Mouse (Mus musculus) hindbrain, embryonic 11.5 days (tissue): Measurements from ENCODE around the gene Myo1c. TPM values are rescaled to one million over a fixed set of nuclear protein-coding genes. Genes with fewer than 3 reads are reported as not detected.

Experiments used
- ATAC-seq: fragments of 200-750 bp; cut with Nextera tagmentation; 2 replicates; pipeline ENCODE4 v1.8.0; 2017; ENCODE audit warnings: mild to moderate bottlenecking, moderate TSS enrichment, moderate library complexity; ENCODE audit not compliant: low FRiP score
- DNase-seq: peaks from one replicate; pipeline ENCODE4 v3.0.0-alpha.2; 2015; ENCODE audit warnings: low spot score
- H3K27ac ChIP-seq: fragments of 300-500 bp; sonication (generic); 2 replicates; pipeline ENCODE4 v1.5.1; 2014; ENCODE audit warnings: mild to moderate bottlenecking, low read depth, low read length
- H3K27me3 ChIP-seq: fragments of 300-500 bp; sonication (generic); 2 replicates; pipeline ENCODE4 v1.6.1; 2014; ENCODE audit warnings: mild to moderate bottlenecking, low read length, moderate library complexity, mixed read lengths; ENCODE audit not compliant: control insufficient read depth, insufficient read depth
- H3K36me3 ChIP-seq: fragments of 300-500 bp; sonication (generic); 2 replicates; pipeline ENCODE4 v1.6.1; 2014; ENCODE audit warnings: mild to moderate bottlenecking, low read length, moderate library complexity, mixed read lengths; ENCODE audit not compliant: control insufficient read depth, insufficient read depth
- H3K4me1 ChIP-seq: fragments of 300-500 bp; sonication (generic); replicated peaks from 2 replicates; pipeline ENCODE4 v1.6.1; 2014; ENCODE audit warnings: low read length, mixed read lengths; ENCODE audit not compliant: control insufficient read depth, insufficient read depth
- H3K4me2 ChIP-seq: fragments of 300-500 bp; sonication (generic); replicated peaks from 2 replicates; pipeline ENCODE4 v1.6.1; 2014; ENCODE audit warnings: mild to moderate bottlenecking, low read depth, low read length
- H3K4me3 ChIP-seq: fragments of 300-500 bp; sonication (generic); 2 replicates; pipeline ENCODE4 v1.5.1; 2014; ENCODE audit warnings: low read depth, low read length
- H3K9ac ChIP-seq: fragments of 300-500 bp; sonication (generic); 2 replicates; pipeline ENCODE4 v1.6.1; 2014; ENCODE audit warnings: low read depth, low read length
- H3K9me3 ChIP-seq: fragments of 300-500 bp; sonication (generic); 2 replicates; pipeline ENCODE4 v1.6.1; 2016; ENCODE audit warnings: low read length; ENCODE audit not compliant: control insufficient read depth
- whole genome bisulfite sequencing: fragments of 180-500 bp; shearing (Covaris S2); extraction: QIAGEN DNeasy Blood & Tissue Kit; methylation state at CpG from one replicate; pipeline ENCODE4 v1.1.7; 2014; 5-methylcytosine and 5-hydroxymethylcytosine counted together
- polyA plus RNA-seq: library from polyadenylated mRNA; unstranded; fragments of >200 nt; fragmentation: Nextera tagmentation; extraction: Ambion mirVana; gene quantifications from 2 replicates; pipeline ENCODE4 v1.2.1, GENCODE M21; 2014

The Myo1c gene
- polyA plus RNA-seq, 1 experiment from 2014 or later, result 9.9 TPM

DNA sequence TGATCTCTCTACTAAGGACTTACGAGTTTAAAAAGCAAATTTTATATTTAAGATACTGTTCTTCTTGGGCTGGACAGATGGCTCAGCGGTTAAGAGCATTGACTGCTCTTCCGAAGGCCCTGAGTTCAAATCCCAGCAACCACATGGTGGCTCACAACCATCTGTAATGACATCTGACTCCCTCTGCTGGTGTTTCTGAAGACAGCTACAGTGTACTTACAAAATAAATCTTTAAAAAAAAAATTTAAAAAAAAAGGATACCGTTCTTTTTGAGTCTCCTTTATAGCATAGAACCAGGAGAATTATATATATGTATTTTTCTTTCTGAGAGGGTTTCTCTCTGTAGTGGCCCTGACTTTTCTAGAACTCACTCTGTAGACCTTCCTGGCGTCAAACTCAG is 50.3 kb downstream of the Myo1c start:
- Histone ChIP-seq H3K27me3 (no peaks in the 10 kb centered on the region), H3K4me3 (no peak overlapping the region), H3K36me3 (peaks cover 17% of the 10 kb centered on the region), H3K4me1 (no peaks in the 10 kb centered on the region), H3K9me3 (no peaks in the 10 kb centered on the region), H3K9ac (no peak overlapping the region), H3K27ac (no peak overlapping the region), H3K4me2 (no peak overlapping the region)
- no peak for ATAC-seq
- WGBS, result 94% methylated on average over 5 of the region's 5 CpGs
- no peak for DNase-seq

DNA sequence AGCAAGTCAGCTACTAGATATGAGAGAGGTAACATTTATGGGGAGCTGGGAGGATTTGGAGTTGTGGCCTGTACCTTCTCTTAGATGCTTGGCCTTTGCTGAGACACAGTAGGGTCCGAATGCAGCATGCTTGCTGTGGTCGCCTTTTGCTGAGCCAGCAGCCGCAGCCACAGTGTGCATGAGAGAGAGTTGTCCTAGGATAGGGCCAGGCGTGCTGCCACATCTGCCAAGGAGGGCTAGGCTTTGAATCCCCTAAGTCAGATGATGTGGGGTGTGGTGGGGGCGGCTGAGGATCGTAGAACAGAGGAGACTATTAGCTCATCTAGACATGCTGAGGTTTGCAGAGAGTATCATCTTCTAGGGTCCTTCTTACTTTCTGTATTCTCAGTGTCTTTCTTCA is 52.5 kb downstream of the Myo1c start:
- 94% methylated on average over 6 of the region's 6 CpGs for WGBS
- no peak overlapping the region for H3K4me3 ChIP-seq
- ATAC-seq (no peak), DNase-seq (no peak)
- H3K27me3 ChIP-seq, result no peaks in the 10 kb centered on the region
- peaks cover 18% of the 10 kb centered on the region for H3K36me3 ChIP-seq
- H3K4me2 ChIP-seq, result no peak overlapping the region
- H3K4me1 ChIP-seq, result no peaks in the 10 kb centered on the region
- no peaks in the 10 kb centered on the region for H3K9me3 ChIP-seq
- H3K27ac ChIP-seq, result no peak overlapping the region
- no peak overlapping the region for H3K9ac ChIP-seq

DNA sequence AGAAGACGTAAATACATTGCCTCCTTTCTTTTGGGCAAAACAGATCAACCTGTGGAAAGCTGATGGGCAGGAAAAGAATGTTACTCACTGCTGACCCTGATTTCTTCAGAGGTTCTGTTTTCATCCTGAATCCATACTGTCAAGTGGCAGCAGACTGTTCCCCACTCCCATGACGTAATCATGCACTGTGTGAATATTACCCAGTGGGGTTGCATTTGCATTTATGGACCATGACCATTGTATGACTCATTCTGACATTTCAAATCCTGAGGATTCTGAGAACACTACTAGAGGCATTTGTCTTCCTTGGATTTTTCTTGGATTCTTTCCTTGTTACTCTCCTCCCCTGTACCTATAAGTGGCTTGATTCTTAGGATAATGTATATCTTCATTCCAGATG is 53.4 kb downstream of the Myo1c start:
- WGBS, result 95% methylated on average over 2 of the region's 2 CpGs
- no peaks in the 10 kb centered on the region for H3K4me1 ChIP-seq
- DNase-seq (no peak), ATAC-seq (no peak)
- peaks cover 14% of the 10 kb centered on the region for H3K36me3 ChIP-seq
- H3K9me3 ChIP-seq, result no peaks in the 10 kb centered on the region
- H3K9ac ChIP-seq, result no peak overlapping the region
- H3K27me3 ChIP-seq, result no peaks in the 10 kb centered on the region
- no peak overlapping the region for H3K27ac ChIP-seq
- no peak overlapping the region for H3K4me3 ChIP-seq
- no peak overlapping the region for H3K4me2 ChIP-seq

DNA sequence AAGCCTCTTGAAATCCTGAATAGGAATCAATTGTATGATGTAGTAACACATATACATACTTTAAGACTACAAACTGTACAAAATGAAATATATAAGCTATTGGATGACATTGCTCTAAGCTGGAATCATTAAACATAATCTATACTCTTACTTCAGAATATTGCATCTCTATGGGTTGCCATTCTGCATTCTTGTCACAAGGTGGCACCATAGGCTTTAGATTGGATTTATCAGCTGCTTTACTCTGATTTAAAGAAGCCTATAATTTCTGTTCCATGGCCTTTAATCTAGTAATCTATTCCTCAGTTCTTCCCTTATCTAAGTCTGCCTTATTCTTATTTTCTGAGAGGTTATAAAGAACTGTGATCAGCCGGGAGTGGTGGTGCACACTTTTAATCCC is 63.6 kb downstream of the Myo1c start:
- no peak overlapping the region for H3K27ac ChIP-seq
- ATAC-seq (no peak), DNase-seq (no peak)
- no peaks in the 10 kb centered on the region for H3K36me3 ChIP-seq
- H3K4me2 ChIP-seq, result no peak overlapping the region
- H3K27me3 ChIP-seq, result no peaks in the 10 kb centered on the region
- H3K9me3 ChIP-seq, result no peaks in the 10 kb centered on the region
- 87% methylated on average over 1 of the region's 1 CpGs for WGBS
- H3K9ac ChIP-seq, result no peak overlapping the region
- H3K4me1 ChIP-seq, result no peaks in the 10 kb centered on the region
- no peak overlapping the region for H3K4me3 ChIP-seq

DNA sequence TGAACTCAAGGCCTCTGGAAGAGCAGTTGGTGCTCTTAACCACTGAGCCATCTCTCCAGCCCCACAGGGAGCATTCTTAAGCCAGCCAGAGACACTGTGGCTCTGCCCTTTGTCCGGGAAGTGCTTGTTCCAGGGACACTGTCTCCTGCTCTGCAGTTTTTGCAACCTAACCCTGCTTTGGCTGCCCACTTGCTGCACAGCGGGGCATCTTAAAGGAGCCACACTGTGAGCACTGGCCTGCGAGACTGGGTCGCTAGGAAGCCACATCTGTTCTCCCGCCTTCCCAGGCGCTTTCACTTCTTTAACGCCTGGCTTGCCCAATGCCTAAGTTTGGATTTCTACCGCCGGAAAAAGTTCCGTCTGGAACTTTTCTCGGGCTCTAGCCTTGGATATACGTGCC is 65.3 kb downstream of the Myo1c start:
- no peak for DNase-seq
- ATAC-seq, result no peak

DNA sequence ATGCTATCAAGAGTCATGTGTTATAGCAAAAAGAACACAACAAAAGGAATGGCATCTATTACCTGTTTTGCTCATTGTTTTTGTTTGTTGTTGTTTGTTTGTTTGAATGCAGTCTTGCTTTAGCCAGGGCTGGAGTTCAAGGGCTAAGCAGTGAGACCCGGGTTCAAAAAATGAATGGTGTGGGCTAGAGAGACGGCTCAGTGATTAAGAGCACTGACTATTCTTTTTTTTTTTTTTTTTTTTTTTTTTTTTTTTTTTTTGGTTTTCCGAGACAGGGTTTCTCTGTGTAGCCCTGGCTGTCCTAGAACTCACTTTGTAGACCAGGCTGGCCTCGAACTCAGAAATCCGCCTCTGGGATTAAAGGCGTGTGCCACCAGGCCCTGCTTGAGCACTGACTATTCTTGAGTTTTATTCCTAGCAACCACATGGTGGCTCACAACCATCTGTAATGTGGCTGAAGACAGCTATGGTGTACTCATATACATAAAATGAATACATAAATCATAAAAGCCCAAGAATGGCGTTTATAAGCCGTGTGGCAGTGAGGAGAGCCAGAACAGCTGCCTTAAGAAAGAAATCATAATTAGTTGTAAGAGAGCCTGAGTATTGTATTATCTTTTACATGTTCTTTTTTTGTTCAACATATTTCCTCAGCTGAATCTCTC is 66.5 kb downstream of the Myo1c start:
- Histone ChIP-seq H3K27me3 (no peaks in the 10 kb centered on the region), H3K4me3 (no peak overlapping the region), H3K9ac (no peak overlapping the region), H3K36me3 (no peaks in the 10 kb centered on the region), H3K9me3 (no peaks in the 10 kb centered on the region), H3K4me1 (no peaks in the 10 kb centered on the region), H3K4me2 (no peak overlapping the region), H3K27ac (no peak overlapping the region)
- no peak for ATAC-seq
- WGBS, result 91% methylated on average over 8 of the region's 8 CpGs
- no peak for DNase-seq

More for the DNA sequence above, 65.3 kb downstream of the Myo1c start:
- no peaks in the 10 kb centered on the region for H3K27me3 ChIP-seq
- H3K4me3 ChIP-seq, result no peak overlapping the region
- no peaks in the 10 kb centered on the region for H3K36me3 ChIP-seq
- WGBS, result 15% methylated on average over 12 of the region's 12 CpGs
- no peaks in the 10 kb centered on the region for H3K4me1 ChIP-seq
- H3K4me2 ChIP-seq, result no peak overlapping the region
- no peak overlapping the region for H3K9ac ChIP-seq
- no peaks in the 10 kb centered on the region for H3K9me3 ChIP-seq
- no peak overlapping the region for H3K27ac ChIP-seq

DNA sequence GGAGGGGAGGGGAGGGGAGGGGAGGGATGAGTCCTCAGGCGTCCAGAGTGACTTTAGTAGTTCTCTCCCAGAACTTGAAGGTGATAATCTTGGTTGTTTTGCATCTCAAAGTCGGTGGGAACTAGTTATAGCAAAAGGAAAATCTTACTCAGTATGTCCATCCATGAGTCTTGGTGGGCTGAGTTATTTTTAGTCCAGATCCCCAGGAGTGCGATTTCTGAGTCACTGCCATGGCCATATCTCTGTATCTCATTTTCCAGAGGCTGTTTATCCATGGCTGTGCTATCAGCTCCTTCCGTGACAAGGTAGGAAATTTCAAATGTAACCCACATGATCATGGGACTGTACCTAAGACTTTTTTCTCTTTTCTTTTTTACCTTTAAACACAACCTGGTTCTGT is 72.0 kb downstream of the Myo1c start:
- no peaks in the 10 kb centered on the region for H3K9me3 ChIP-seq
- H3K4me3 ChIP-seq, result no peak overlapping the region
- no peaks in the 10 kb centered on the region for H3K36me3 ChIP-seq
- ATAC-seq (no peak), DNase-seq (no peak)
- H3K4me2 ChIP-seq, result no peak overlapping the region
- no peaks in the 10 kb centered on the region for H3K4me1 ChIP-seq
- no peak overlapping the region for H3K27ac ChIP-seq
- WGBS, result 59% methylated on average over 4 of the region's 4 CpGs
- H3K9ac ChIP-seq, result no peak overlapping the region
- H3K27me3 ChIP-seq, result no peaks in the 10 kb centered on the region

Other genes starting within 250 kb of the Myo1c start
- gene Serpinf1, start 227.8 kb upstream of the Myo1c start, polyA plus RNA-seq, result 90.5 and 91.3 TPM in 2 replicates
- 0.36 TPM in 1 of 2 replicates, not detected in the other for gene Serpinf2, start 210.9 kb upstream of the Myo1c start, polyA plus RNA-seq
- gene Wdr81, start 195.8 kb upstream of the Myo1c start, polyA plus RNA-seq, result 3.1 and 4.1 TPM in 2 replicates
- 9.1 and 9.9 TPM in 2 replicates for gene Tlcd2, start 188.8 kb upstream of the Myo1c start, polyA plus RNA-seq
- gene Prpf8, start 163.7 kb upstream of the Myo1c start, polyA plus RNA-seq, result 86.6 and 89.6 TPM in 2 replicates
- gene Rilp, start 140.4 kb upstream of the Myo1c start, polyA plus RNA-seq, result 0.63 and 0.66 TPM in 2 replicates
- gene Scarf1, start 137.0 kb upstream of the Myo1c start, polyA plus RNA-seq, result 3.4 and 4.0 TPM in 2 replicates
- 5.5 and 5.9 TPM in 2 replicates for gene Slc43a2, start 118.8 kb upstream of the Myo1c start, polyA plus RNA-seq
- gene Pitpna, start 62.4 kb upstream of the Myo1c start, polyA plus RNA-seq, result 96.2 and 99.5 TPM in 2 replicates
- 26.5 and 28.8 TPM in 2 replicates for gene Inpp5k, start 19.5 kb upstream of the Myo1c start, polyA plus RNA-seq
- 113 and 127 TPM in 2 replicates for gene Crk, start 28.8 kb downstream of the Myo1c start, polyA plus RNA-seq
- 1,626 and 1,696 TPM in 2 replicates for gene Ywhae, start 82.4 kb downstream of the Myo1c start, polyA plus RNA-seq
- 0.24 and 0.62 TPM in 2 replicates for gene Doc2b, start 145.5 kb downstream of the Myo1c start, polyA plus RNA-seq